21 mouse cellular contexts compared by ENCODE assay signal in the genomic region with DNA sequence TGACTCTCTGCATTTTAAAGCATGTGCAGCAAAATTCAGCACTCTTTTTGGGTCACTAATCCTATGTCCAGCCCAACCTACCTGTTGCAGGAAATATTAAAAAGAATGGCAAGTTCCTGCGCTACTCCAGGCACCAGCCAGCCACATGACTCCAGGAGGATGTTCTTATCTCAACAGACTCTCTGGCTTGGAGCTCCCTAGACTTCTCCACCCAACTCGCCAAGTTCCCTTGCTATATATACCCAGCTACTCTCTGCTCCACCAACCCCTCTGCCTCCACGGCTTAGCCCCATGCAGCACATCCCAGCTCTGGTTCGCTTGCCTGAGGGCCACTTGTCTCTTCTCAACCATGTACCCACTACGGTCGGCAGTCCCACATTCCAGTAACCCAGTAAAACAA.
"Had no signal": no experiment of that assay in that cellular context is flagged by ENCODE, and none has a peak within 500 bp of the region (broad histone marks: within the 10 kb centered on the region; RNA-seq: fewer than 3 reads in every experiment).

No protein-coding gene starts in this region.

- H3K4me3 ChIP-seq: intestine, embryonic 15.5 days; kidney, embryonic 15.5 days; limb, embryonic 10.5 days; limb, embryonic 13.5 days; lung, embryonic 15.5 days; midbrain, embryonic 12.5 days; midbrain, embryonic 15.5 days; neural tube, embryonic 12.5 days; neural tube, embryonic 15.5 days had no signal

- H3K4me2 ChIP-seq: intestine, embryonic 15.5 days; kidney, embryonic 15.5 days; limb, embryonic 13.5 days; lung, embryonic 15.5 days; midbrain, embryonic 12.5 days; midbrain, embryonic 15.5 days; neural tube, embryonic 12.5 days; neural tube, embryonic 15.5 days had no signal

- H3K4me1 ChIP-seq: intestine, embryonic 15.5 days; kidney, embryonic 15.5 days; limb, embryonic 10.5 days; limb, embryonic 13.5 days; lung, embryonic 15.5 days; midbrain, embryonic 12.5 days; midbrain, embryonic 15.5 days; neural tube, embryonic 12.5 days; neural tube, embryonic 15.5 days had no signal

- H3K36me3 ChIP-seq: intestine, embryonic 15.5 days; kidney, embryonic 15.5 days; limb, embryonic 10.5 days; limb, embryonic 13.5 days; lung, embryonic 15.5 days; midbrain, embryonic 12.5 days; midbrain, embryonic 15.5 days; neural tube, embryonic 12.5 days; neural tube, embryonic 15.5 days had no signal

- DNase-seq: kidney, adult 11 months; kidney, adult 8-10 months; kidney, postnatal 14 days; kidney, postnatal 4 days; lung, adult 18-20 months; lung, postnatal 10 days; lung, postnatal 36 days; retina, postnatal 1 day; right cerebral cortex, postnatal 25 days; spleen, adult 18-20 months; thymus, adult 18-20 months; thymus, postnatal 36 days had no signal

- ATAC-seq: intestine, embryonic 15.5 days; midbrain, embryonic 15.5 days had no signal

- H3K9ac ChIP-seq: intestine, embryonic 15.5 days; kidney, embryonic 15.5 days; limb, embryonic 13.5 days; lung, embryonic 15.5 days; midbrain, embryonic 12.5 days; midbrain, embryonic 15.5 days; neural tube, embryonic 12.5 days; neural tube, embryonic 15.5 days had no signal

- H3K27ac ChIP-seq: intestine, embryonic 15.5 days; kidney, embryonic 15.5 days; limb, embryonic 10.5 days; limb, embryonic 13.5 days; lung, embryonic 15.5 days; midbrain, embryonic 12.5 days; midbrain, embryonic 15.5 days; neural tube, embryonic 12.5 days; neural tube, embryonic 15.5 days had no signal

- H3K9me3 ChIP-seq: intestine, embryonic 15.5 days; limb, embryonic 10.5 days; midbrain, embryonic 12.5 days; midbrain, embryonic 15.5 days; neural tube, embryonic 12.5 days; neural tube, embryonic 15.5 days had no signal

- H3K27me3 ChIP-seq: intestine, embryonic 15.5 days; kidney, embryonic 15.5 days; limb, embryonic 13.5 days; lung, embryonic 15.5 days; midbrain, embryonic 12.5 days; midbrain, embryonic 15.5 days; neural tube, embryonic 12.5 days; neural tube, embryonic 15.5 days had no signal
